In the genomic region with DNA sequence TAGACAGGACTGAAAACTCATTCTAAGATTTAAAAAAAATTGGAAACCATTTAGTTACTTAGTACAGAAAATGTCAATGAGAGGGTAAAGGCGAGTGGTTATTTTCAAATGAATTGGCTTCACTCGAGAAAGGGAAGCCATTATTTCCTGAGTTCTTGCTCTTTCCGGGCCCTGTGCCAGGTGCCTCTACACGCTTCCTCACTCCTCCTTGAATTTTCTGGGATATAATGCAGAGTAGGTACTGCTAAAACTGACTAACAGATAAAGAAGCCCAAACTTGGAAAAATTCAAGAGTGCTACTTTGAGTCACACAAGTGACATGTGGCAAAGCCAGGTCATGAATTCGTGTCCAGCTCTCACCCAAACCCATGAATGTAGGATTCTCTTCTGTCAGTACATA, we compare ENCODE assay signal across 13 mouse cellular contexts.
DNase-seq lines count a peak whose midpoint lies in the region; ATAC-seq and TF ChIP-seq lines count a peak whose summit lies in the region.
"Had no signal": no experiment of that assay in that cellular context is flagged by ENCODE, and none has a peak within 500 bp of the region (broad histone marks: within the 10 kb centered on the region; RNA-seq: fewer than 3 reads in every experiment).

No protein-coding gene starts in this region.

- no peak for ATAC-seq in hindbrain, postnatal 0 days
- ATAC-seq in hindbrain, embryonic 13.5 days (ENCODE audit: low FRiP score), result no peak
- ATAC-seq: inflammation-experienced regulatory T-cells, adult 6 months; midbrain, embryonic 13.5 days had no signal

- H3K36me3 ChIP-seq in hindbrain, postnatal 0 days (ENCODE audit: insufficient read depth, low read length), result no peaks in the 10 kb centered on the region
- no peaks in the 10 kb centered on the region for H3K36me3 ChIP-seq in hindbrain, embryonic 13.5 days
- H3K36me3 ChIP-seq: limb, embryonic 13.5 days; midbrain, embryonic 13.5 days; neural tube, embryonic 12.5 days had no signal

- H3K27ac ChIP-seq in hindbrain, postnatal 0 days, result no peak overlapping the region
- no peak overlapping the region; the same call in 1 of the 2 replicates for H3K27ac ChIP-seq in hindbrain, embryonic 13.5 days
- peak overlapping the region; percentile 64 for H3K27ac ChIP-seq in embryonic fibroblast, embryonic 13.5 days (ENCODE audit: insufficient read depth, low read length)
- H3K27ac ChIP-seq: limb, embryonic 13.5 days; midbrain, embryonic 13.5 days; neural tube, embryonic 12.5 days had no signal

- TF ChIP-seq CTCF in hindbrain, postnatal 0 days (IDR thresholded peaks at IDR 0.05; ENCODE audit: low read depth), result no peak
- TF ChIP-seq CTCF in embryonic fibroblast, embryonic 13.5 days (IDR thresholded peaks at IDR 0.05; ENCODE audit: borderline replicate concordance, insufficient read depth, low read length), result no peak

- no peaks in the 10 kb centered on the region for H3K4me1 ChIP-seq in hindbrain, postnatal 0 days (ENCODE audit: insufficient read depth, low read length)
- H3K4me1 ChIP-seq in hindbrain, embryonic 13.5 days (replicated peaks), result no peaks in the 10 kb centered on the region
- H3K4me1 ChIP-seq in embryonic fibroblast, embryonic 13.5 days (ENCODE audit: control insufficient read depth, insufficient read depth, low read length), result no peaks in the 10 kb centered on the region
- H3K4me1 ChIP-seq: limb, embryonic 13.5 days; neural tube, embryonic 12.5 days had no signal

- H3K9ac ChIP-seq in hindbrain, postnatal 0 days (replicated peaks; ENCODE audit: low read length), result no peak overlapping the region
- no peak overlapping the region for H3K9ac ChIP-seq in hindbrain, embryonic 13.5 days
- H3K9ac ChIP-seq: limb, embryonic 13.5 days; midbrain, embryonic 13.5 days; neural tube, embryonic 12.5 days had no signal

- H3K9me3 ChIP-seq in hindbrain, postnatal 0 days (ENCODE audit: low read length), result no peaks in the 10 kb centered on the region
- no peaks in the 10 kb centered on the region for H3K9me3 ChIP-seq in hindbrain, embryonic 13.5 days
- H3K9me3 ChIP-seq: limb, embryonic 13.5 days; midbrain, embryonic 13.5 days; neural tube, embryonic 12.5 days had no signal

- H3K4me2 ChIP-seq in hindbrain, postnatal 0 days (ENCODE audit: low read depth, low read length), result no peak overlapping the region
- H3K4me2 ChIP-seq in hindbrain, embryonic 13.5 days, result no peak overlapping the region
- H3K4me2 ChIP-seq: limb, embryonic 13.5 days; midbrain, embryonic 13.5 days; neural tube, embryonic 12.5 days had no signal

- TF ChIP-seq POLR2A in embryonic fibroblast, embryonic 13.5 days (IDR thresholded peaks at IDR 0.05; ENCODE audit: low read depth, low read length), result no peak

- H3K27me3 ChIP-seq in hindbrain, postnatal 0 days (ENCODE audit: insufficient read depth, low read length), result no peaks in the 10 kb centered on the region
- no peaks in the 10 kb centered on the region for H3K27me3 ChIP-seq in hindbrain, embryonic 13.5 days
- H3K27me3 ChIP-seq: limb, embryonic 13.5 days; midbrain, embryonic 13.5 days; neural tube, embryonic 12.5 days had no signal

- no peak overlapping the region for H3K4me3 ChIP-seq in hindbrain, postnatal 0 days (ENCODE audit: low read length)
- H3K4me3 ChIP-seq in hindbrain, embryonic 13.5 days, result no peak overlapping the region
- no peak overlapping the region for H3K4me3 ChIP-seq in embryonic fibroblast, embryonic 13.5 days (ENCODE audit: insufficient read depth, low read length)
- H3K4me3 ChIP-seq: limb, embryonic 13.5 days; midbrain, embryonic 13.5 days; neural tube, embryonic 12.5 days had no signal

- DNase-seq in cerebellum, postnatal 10 days, result peak; percentile 35 to 55
- no peak for DNase-seq in cerebellum, adult 9-10 months
- DNase-seq in hindbrain, postnatal 0 days (ENCODE audit: low spot score), result peak; percentile 28
- DNase-seq in lung, postnatal 10 days, result peak; percentile 1
- no peak for DNase-seq in lung, postnatal 4 days
- DNase-seq in layer of hippocampus, postnatal 10 days (ENCODE audit: low spot score in 2 of 2), result no peak
- DNase-seq: thymus, postnatal 4 days had no signal

- WGBS in hindbrain, postnatal 0 days, result 55% methylated on average over 5 of the region's 5 CpGs
- WGBS in hindbrain, embryonic 13.5 days, result 76% methylated on average over 5 of the region's 5 CpGs

Comparison
In these comparisons a context has a peak if more than half of its experiments do, and no peak if none do; other contexts are left out.
1. DNase-seq: peak in cerebellum, postnatal 10 days (2 of 2), hindbrain, postnatal 0 days (single experiment) and lung, postnatal 10 days (single experiment); none in cerebellum, adult 9-10 months (single experiment), lung, postnatal 4 days (0 of 2) and layer of hippocampus, postnatal 10 days (0 of 2).